Mouse (Mus musculus) stomach, postnatal 0 days (tissue): ENCODE results near the gene Efr3b. TPM values are rescaled to one million over a fixed set of nuclear protein-coding genes. Genes with fewer than 3 reads are reported as not detected.

Experiments used
- ATAC-seq: fragments of 200-750 bp; cut with Nextera tagmentation; 2 replicates; pipeline ENCODE4 v1.8.0; 2017; ENCODE audit not compliant: low FRiP score, low TSS enrichment
- DNase-seq: peaks from one replicate; pipeline ENCODE4 v3.0.0-alpha.2; 2016; ENCODE audit warnings: low spot score
- H3K27ac ChIP-seq: fragments of 300-500 bp; sonication (generic); replicated peaks from 2 replicates; pipeline ENCODE4 v1.5.1; 2014; ENCODE audit warnings: mild to moderate bottlenecking, control low read depth
- H3K27me3 ChIP-seq: fragments of 300-500 bp; sonication (generic); 2 replicates; pipeline ENCODE4 v1.6.1; 2014; ENCODE audit warnings: low read length; ENCODE audit not compliant: control insufficient read depth, insufficient read depth
- H3K36me3 ChIP-seq: fragments of 300-500 bp; sonication (generic); 2 replicates; pipeline ENCODE4 v1.6.1; 2014; ENCODE audit warnings: low read length, mixed read lengths; ENCODE audit not compliant: control insufficient read depth, insufficient read depth
- H3K4me1 ChIP-seq: fragments of 300-500 bp; sonication (generic); replicated peaks from 2 replicates; pipeline ENCODE4 v1.6.1; 2014; ENCODE audit warnings: antibody characterized with exemption; ENCODE audit not compliant: control insufficient read depth, insufficient read depth
- H3K4me2 ChIP-seq: fragments of 300-500 bp; sonication (generic); replicated peaks from 2 replicates; pipeline ENCODE4 v1.6.1; 2014; ENCODE audit warnings: low read depth, mild to moderate bottlenecking, control low read depth, moderate library complexity
- H3K4me3 ChIP-seq: fragments of 300-500 bp; sonication (generic); 2 replicates; pipeline ENCODE4 v1.5.1; 2014; ENCODE audit warnings: low read depth, low read length, control low read depth
- H3K9ac ChIP-seq: fragments of 300-500 bp; sonication (generic); 2 replicates; pipeline ENCODE4 v1.6.1; 2014; ENCODE audit warnings: mild to moderate bottlenecking, low read length, control low read depth, mixed read lengths
- H3K9me3 ChIP-seq: fragments of 300-500 bp; sonication (generic); 2 replicates; pipeline ENCODE4 v1.6.1; 2016; ENCODE audit warnings: low read length; ENCODE audit not compliant: control insufficient read depth
- CTCF ChIP-seq: IDR thresholded peaks from 2 replicates; pipeline ENCODE4 v1.5.1; 2016; ENCODE audit warnings: antibody characterized with exemption, low read depth, mild to moderate bottlenecking, moderate library complexity
- EP300 ChIP-seq: optimal IDR thresholded peaks from 2 replicates; pipeline ENCODE3; 2016; ENCODE audit warnings: antibody characterized with exemption
- WGBS: fragments of 180-500 bp; shearing (Covaris S2); extraction: QIAGEN DNeasy Blood & Tissue Kit; methylation state at CpG from one replicate; pipeline ENCODE4 v1.1.7; 2014; 5-methylcytosine and 5-hydroxymethylcytosine counted together
- polyA plus RNA-seq: library from polyadenylated mRNA; unstranded; fragments of >200 nt; fragmentation: Nextera tagmentation; extraction: Ambion mirVana; gene quantifications from 2 replicates; pipeline ENCODE4 v1.2.1, GENCODE M21; 2015

The Efr3b gene
- polyA plus RNA-seq, 1 experiment from 2014 or later, result 0.99 TPM

DNA sequence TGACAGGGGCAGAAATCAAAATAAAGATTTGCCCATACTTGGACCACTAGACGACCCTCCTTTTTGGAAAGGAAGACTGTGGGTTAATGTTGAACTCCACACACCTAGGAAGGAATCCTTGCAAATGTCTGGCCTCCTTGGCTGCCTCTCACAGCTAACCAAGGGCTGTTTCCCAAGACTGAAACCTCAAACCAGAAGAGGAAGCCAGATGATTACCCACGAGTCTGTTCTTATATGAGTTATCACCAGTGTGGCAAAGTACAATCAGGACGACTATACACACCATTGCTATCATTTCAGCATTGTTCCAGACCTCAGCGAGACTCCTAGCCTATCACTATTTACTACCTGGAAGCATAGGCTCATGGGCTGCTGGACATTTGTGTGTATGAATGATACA is 9.7 kb downstream of the Efr3b start:
- Histone ChIP-seq H3K27ac (no peak overlapping the region), H3K9me3 (no peaks in the 10 kb centered on the region), H3K4me2 (no peak overlapping the region), H3K4me1 (no peaks in the 10 kb centered on the region), H3K27me3 (no peaks in the 10 kb centered on the region), H3K36me3 (no peaks in the 10 kb centered on the region), H3K9ac (no peak overlapping the region), H3K4me3 (no peak overlapping the region)
- no peak for TF ChIP-seq CTCF
- no peak for TF ChIP-seq EP300
- 72% methylated on average over 4 of the region's 4 CpGs for WGBS
- no peak for ATAC-seq
- no peak for DNase-seq

DNA sequence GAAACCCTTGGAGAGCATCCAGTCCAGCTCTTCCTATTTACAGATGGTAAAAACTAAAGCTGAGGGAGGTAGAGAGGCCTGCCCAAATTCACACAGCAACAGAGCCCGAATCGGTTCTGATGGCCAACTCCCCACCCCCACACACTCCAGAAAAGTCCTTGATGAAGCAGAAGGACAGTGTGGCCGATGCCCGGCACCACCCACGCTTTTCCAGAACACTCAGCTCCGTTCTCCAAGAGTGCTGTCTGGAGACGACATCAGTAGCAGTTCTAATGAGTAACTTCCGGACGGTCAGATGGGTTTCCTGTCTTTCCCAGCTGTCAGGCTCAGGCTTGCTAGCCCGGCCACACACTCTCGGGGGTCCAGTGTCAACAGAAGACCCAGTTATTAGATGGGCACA is 10.2 kb downstream of the Efr3b start:
- H3K4me3 ChIP-seq, result no peak overlapping the region
- H3K4me1 ChIP-seq, result no peaks in the 10 kb centered on the region
- DNase-seq (no peak), ATAC-seq (no peak)
- 72% methylated on average over 11 of the region's 11 CpGs for WGBS
- TF ChIP-seq EP300 (no peak), CTCF (no peak)
- no peaks in the 10 kb centered on the region for H3K27me3 ChIP-seq
- no peak overlapping the region for H3K9ac ChIP-seq
- H3K36me3 ChIP-seq, result no peaks in the 10 kb centered on the region
- H3K27ac ChIP-seq, result no peak overlapping the region
- no peaks in the 10 kb centered on the region for H3K9me3 ChIP-seq
- H3K4me2 ChIP-seq, result no peak overlapping the region

DNA sequence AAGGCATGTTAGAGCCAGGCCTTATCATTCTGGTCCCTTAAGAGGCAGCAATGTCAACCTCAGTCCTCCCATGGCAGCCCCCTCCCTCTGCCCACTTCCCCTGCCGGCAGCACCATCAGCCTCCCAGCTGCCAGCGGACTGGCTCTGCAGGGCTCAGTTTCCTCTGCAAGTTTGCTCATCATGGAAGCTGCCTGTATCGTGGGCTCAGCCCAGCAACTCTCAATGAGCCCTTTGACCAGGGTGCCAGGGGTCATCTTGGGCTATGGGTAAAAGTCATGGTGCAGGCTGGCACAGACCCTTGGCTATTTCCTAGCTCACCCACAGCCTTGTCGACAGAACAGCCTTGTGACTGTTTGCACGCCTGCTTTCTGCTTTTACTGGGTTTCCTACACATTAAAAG is 14.4 kb downstream of the Efr3b start:
- H3K9ac ChIP-seq, result no peak overlapping the region

DNA sequence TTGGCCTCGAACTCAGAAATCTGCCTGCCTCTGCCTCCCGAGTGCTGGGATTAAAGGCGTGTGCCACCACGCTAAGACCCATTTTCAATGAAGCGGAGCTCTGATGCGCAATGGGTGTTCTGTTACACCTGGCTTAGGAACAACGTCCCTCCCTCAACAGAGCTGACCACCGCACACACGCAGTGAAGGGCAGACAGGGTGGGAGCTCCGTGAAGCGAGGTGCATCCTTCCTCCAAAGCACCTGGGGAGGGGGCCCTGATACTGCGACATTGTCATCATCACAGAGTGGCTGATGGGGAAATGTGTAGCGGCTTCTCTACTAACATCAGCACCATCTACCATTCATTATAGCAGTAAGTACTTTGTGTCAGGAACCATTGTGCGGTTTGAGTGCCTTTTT is 15.2 kb downstream of the Efr3b start:
- no peaks in the 10 kb centered on the region for H3K36me3 ChIP-seq
- ATAC-seq (no peak), DNase-seq (no peak)
- H3K27me3 ChIP-seq, result no peaks in the 10 kb centered on the region
- no peaks in the 10 kb centered on the region for H3K4me1 ChIP-seq
- H3K4me3 ChIP-seq, result no peak overlapping the region
- no peak for TF ChIP-seq EP300
- no peak for TF ChIP-seq CTCF
- H3K9ac ChIP-seq, result no peak overlapping the region
- 91% methylated on average over 14 of the region's 14 CpGs for WGBS
- no peaks in the 10 kb centered on the region for H3K9me3 ChIP-seq
- H3K27ac ChIP-seq, result no peak overlapping the region
- no peak overlapping the region for H3K4me2 ChIP-seq

More for the DNA sequence above, 14.4 kb downstream of the Efr3b start:
- no peak for DNase-seq
- no peak overlapping the region for H3K27ac ChIP-seq
- no peak overlapping the region for H3K4me3 ChIP-seq
- no peaks in the 10 kb centered on the region for H3K36me3 ChIP-seq
- no peaks in the 10 kb centered on the region for H3K27me3 ChIP-seq
- no peaks in the 10 kb centered on the region for H3K9me3 ChIP-seq
- H3K4me2 ChIP-seq, result no peak overlapping the region
- no peaks in the 10 kb centered on the region for H3K4me1 ChIP-seq
- 80% methylated on average over 5 of the region's 5 CpGs for WGBS
- TF ChIP-seq EP300, result no peak
- no peak for TF ChIP-seq CTCF
- ATAC-seq, result no peak

DNA sequence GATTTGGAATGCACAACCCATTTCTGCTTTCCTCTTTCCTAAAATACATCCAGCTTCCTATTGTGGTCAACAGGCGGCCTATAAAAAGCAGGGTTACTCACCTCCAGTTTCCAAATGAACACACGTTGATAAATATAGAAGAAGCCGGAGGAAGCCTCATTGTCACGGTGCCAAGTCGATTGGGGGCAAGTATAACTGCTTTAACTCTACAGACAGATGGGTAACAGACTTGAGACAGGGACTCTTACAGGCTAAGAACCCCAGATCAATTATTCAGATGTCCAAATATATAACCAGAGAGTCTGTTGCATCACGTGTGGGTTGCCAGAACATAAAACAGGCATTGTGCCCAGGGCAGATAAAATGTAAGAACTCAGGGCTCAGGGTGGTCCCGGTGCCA is 15.9 kb downstream of the Efr3b start:
- Histone ChIP-seq H3K9ac (no peak overlapping the region), H3K36me3 (no peaks in the 10 kb centered on the region), H3K27me3 (no peaks in the 10 kb centered on the region), H3K9me3 (no peaks in the 10 kb centered on the region), H3K4me3 (no peak overlapping the region), H3K4me1 (no peaks in the 10 kb centered on the region), H3K4me2 (no peak overlapping the region), H3K27ac (no peak overlapping the region)
- DNase-seq (no peak), ATAC-seq (no peak)
- WGBS, result 48% methylated on average over 7 of the region's 7 CpGs
- TF ChIP-seq CTCF (no peak), EP300 (no peak)

DNA sequence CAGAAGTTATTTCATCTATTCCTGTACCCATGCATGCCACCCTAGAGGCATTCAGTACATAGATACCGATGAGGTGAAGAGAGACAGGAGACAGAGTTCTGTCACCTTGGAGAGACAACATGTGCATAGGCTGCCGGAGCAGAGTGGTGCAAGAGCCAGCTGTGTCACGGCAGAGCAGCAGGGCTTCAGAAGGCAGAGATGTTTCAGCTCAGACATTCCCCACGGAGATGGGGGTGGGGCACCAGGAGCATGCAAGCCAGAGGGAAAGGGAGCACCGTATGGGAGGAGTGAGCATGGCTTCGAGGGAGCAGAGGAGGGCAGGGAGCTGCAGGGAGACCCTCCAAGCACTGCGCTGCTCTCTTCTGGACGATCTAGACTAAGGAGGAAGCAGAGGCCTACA is 18.2 kb downstream of the Efr3b start:
- no peaks in the 10 kb centered on the region for H3K9me3 ChIP-seq
- no peak for ATAC-seq
- 44% methylated on average over 8 of the region's 8 CpGs for WGBS

More for the DNA sequence above, 18.2 kb downstream of the Efr3b start:
- Histone ChIP-seq H3K4me2 (no peak overlapping the region), H3K4me3 (no peak overlapping the region), H3K4me1 (no peaks in the 10 kb centered on the region), H3K36me3 (no peaks in the 10 kb centered on the region), H3K27ac (no peak overlapping the region), H3K27me3 (no peaks in the 10 kb centered on the region), H3K9ac (no peak overlapping the region)
- TF ChIP-seq EP300, result no peak
- TF ChIP-seq CTCF, result no peak
- DNase-seq, result no peak
